Mouse (Mus musculus): ENCODE measurements at regions not wholly inside any gene's neighbourhood (a gene's known extent, or its start where the extent isn't known, plus 50 kb on each side); places are given as distances from the start of the nearest gene placed in this dataset.
"Not testable (repeated sequence)": the region's sequence is repeated elsewhere in the genome, so short reads cannot be mapped to it uniquely, and the experiment has no call there.

- peak; percentile 59 for DNase-seq (ENCODE audit: low read depth, low spot score)
These were observed 71.0 kb upstream of the Prl4a1 start for GRCm38 (mm10) chr13:27945062-27945461.

GRCm38 (mm10) chr13:27960421-27960820 lies 55.6 kb upstream of the Prl4a1 start:
- DNase-seq (ENCODE audit: low read depth, low spot score) = not testable (repeated sequence)

GRCm38 (mm10) chr13:27962381-27962780 lies 53.6 kb upstream of the Prl4a1 start:
- DNase-seq (ENCODE audit: low read depth, low spot score) = not testable (repeated sequence)

- not testable (repeated sequence) for DNase-seq (ENCODE audit: low read depth, low spot score)
These were observed 50.0 kb upstream of the Prl4a1 start for GRCm38 (mm10) chr13:27966021-27966420.
